Mouse (Mus musculus) thymus, postnatal 25 days (tissue): ENCODE data around the gene Aes.

Source experiments
- DNase-seq: peaks from one replicate; pipeline ENCODE4 v3.0.0; 2022

The Aes gene

GRCm38 (mm10) chr10:81559163-81559626 is at the start of gene Aes:
Aes (plus strand) TSS chr10:81559488.
- DNase-seq: peak; percentile 89

GRCm38 (mm10) chr10:81510246-81510810 is 49.0 kb upstream of the Aes start:
- peak; percentile 24 for DNase-seq

GRCm38 (mm10) chr10:81513798-81514197 is 45.5 kb upstream of the Aes start:
- DNase-seq: no peak

GRCm38 (mm10) chr10:81517227-81517626 is 42.1 kb upstream of the Aes start:
- no peak for DNase-seq

GRCm38 (mm10) chr10:81518546-81518945 is 40.7 kb upstream of the Aes start:
- DNase-seq: peak; percentile 84

GRCm38 (mm10) chr10:81519227-81519977 is 39.9 kb upstream of the Aes start:
- no peak for DNase-seq

- DNase-seq: no peak
Observed at GRCm38 (mm10) chr10:81519978-81520365, 39.3 kb upstream of the Aes start.

- no peak for DNase-seq
Observed at GRCm38 (mm10) chr10:81523142-81523541, 36.1 kb upstream of the Aes start.

- no peak for DNase-seq
Observed at GRCm38 (mm10) chr10:81523570-81523969, 35.7 kb upstream of the Aes start.

GRCm38 (mm10) chr10:81524051-81524605 is 35.2 kb upstream of the Aes start, which contains the start of gene Gna15:
Gna15 (minus strand) TSS chr10:81524225.
- no peak for DNase-seq

- no peak for DNase-seq
Observed at GRCm38 (mm10) chr10:81525017-81525694, 34.1 kb upstream of the Aes start.

GRCm38 (mm10) chr10:81526779-81527178 is 32.5 kb upstream of the Aes start:
- DNase-seq: peak; percentile 88

- DNase-seq: no peak
Observed at GRCm38 (mm10) chr10:81534826-81535225, 24.5 kb upstream of the Aes start.

GRCm38 (mm10) chr10:81536734-81537133 is 22.6 kb upstream of the Aes start:
- no peak for DNase-seq

- DNase-seq: no peak
Observed at GRCm38 (mm10) chr10:81537429-81537828, 21.9 kb upstream of the Aes start.

GRCm38 (mm10) chr10:81538321-81539048 is 20.8 kb upstream of the Aes start:
- no peak for DNase-seq

- DNase-seq: no peak
Observed at GRCm38 (mm10) chr10:81541363-81541762, 17.9 kb upstream of the Aes start.

GRCm38 (mm10) chr10:81541803-81542202 is 17.5 kb upstream of the Aes start:
- no peak for DNase-seq

- DNase-seq: no peak
Observed at GRCm38 (mm10) chr10:81542727-81543460, 16.4 kb upstream of the Aes start.

GRCm38 (mm10) chr10:81543633-81544032 is 15.7 kb upstream of the Aes start:
- no peak for DNase-seq

GRCm38 (mm10) chr10:81544296-81545160 is 14.8 kb upstream of the Aes start:
- DNase-seq: no peak
